Mouse (Mus musculus): ENCODE data around the gene Rbm6. TPM values are rescaled to one million over a fixed set of nuclear protein-coding genes. Genes with fewer than 3 reads are reported as not detected.

Rbm6 gene
- 67.4 and 76.2 TPM in 2 replicates for polyA plus RNA-seq (2015; fragmentation: Nextera tagmentation; extraction: Ambion mirVana)

DNA sequence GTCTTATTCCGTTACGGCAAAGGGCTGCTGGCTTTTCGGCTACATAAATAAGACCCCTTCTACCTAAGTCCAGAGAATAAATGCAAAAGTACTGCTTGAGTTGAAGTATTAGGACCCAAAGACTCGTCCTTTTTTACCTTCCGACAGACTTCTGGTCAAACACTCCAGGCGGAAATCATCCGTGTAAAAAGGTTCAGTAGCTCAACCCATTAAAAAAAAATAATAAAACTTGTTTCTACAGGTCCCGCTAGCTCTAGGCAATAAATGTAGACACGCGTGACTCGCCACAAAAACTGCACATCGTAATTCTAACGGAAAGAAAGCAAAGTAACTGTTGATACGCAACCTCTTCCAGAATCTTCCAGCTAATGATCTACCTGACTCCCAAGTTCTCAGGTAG lies at the start of gene Rbm6:
TSS of gene Rbm6 (minus strand) at position 101 of the 400 bp plus-strand sequence.
- WGBS = 9% methylated on average over 14 of the region's 14 CpGs
- H3K27me3 ChIP-seq (replicated peaks) = no peaks in the 10 kb centered on the region
- peaks cover 7% of the 10 kb centered on the region; the same call in 1 of the 2 replicates for H3K4me1 ChIP-seq
- no peaks in the 10 kb centered on the region for H3K9me3 ChIP-seq
- no peaks in the 10 kb centered on the region for H3K36me3 ChIP-seq
- H3K9ac ChIP-seq = peak within 1 kb of the TSS; percentile 95
- no peak for ATAC-seq (ENCODE audit: insufficient read depth, low FRiP score, low read depth)
- H3K27ac ChIP-seq = peak within 1 kb of the TSS; percentile 98
- peak within 1 kb of the TSS; percentile 98 for H3K4me3 ChIP-seq (replicated peaks)
- H3K4me2 ChIP-seq = peak within 1 kb of the TSS; percentile 73

DNA sequence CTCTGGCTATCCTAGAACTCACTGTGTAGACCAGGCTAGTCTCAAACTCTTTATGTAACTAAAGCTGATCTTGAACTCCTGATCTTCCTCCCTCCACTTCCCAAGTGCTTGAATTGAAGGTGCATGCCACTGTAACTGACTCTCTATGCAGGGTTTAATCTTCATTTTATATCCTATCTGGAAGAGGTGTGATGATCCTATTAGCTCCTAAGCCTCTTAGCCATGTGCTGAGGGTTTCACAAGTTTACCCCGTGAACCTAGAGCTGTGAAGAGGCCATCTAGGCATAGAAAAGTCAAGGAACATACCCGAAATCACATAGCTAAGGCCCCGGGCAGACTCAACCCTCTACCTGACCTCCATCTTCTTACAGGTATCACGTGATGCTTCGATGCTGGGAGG lies 46.4 kb upstream of the Rbm6 start:
- Histone ChIP-seq H3K9me3 (no peaks in the 10 kb centered on the region), H3K36me3 (peaks cover 5% of the 10 kb centered on the region; the same call in 1 of the 2 replicates), H3K27me3 (replicated peaks) (no peaks in the 10 kb centered on the region), H3K4me2 (no peak overlapping the region), H3K27ac (no peak overlapping the region), H3K4me1 (no peaks in the 10 kb centered on the region), H3K4me3 (replicated peaks) (no peak overlapping the region), H3K9ac (no peak overlapping the region)
- no peak for ATAC-seq (ENCODE audit: insufficient read depth, low FRiP score, low read depth)
- WGBS = 80% methylated on average over 5 of the region's 5 CpGs

- Histone ChIP-seq H3K9me3 (no peaks in the 10 kb centered on the region), H3K4me3 (replicated peaks) (no peak overlapping the region), H3K9ac (no peak overlapping the region), H3K36me3 (peaks cover 9% of the 10 kb centered on the region; the same call in 1 of the 2 replicates), H3K4me2 (no peak overlapping the region), H3K4me1 (no peaks in the 10 kb centered on the region), H3K27ac (no peak overlapping the region), H3K27me3 (replicated peaks) (no peaks in the 10 kb centered on the region)
- no peak for ATAC-seq (ENCODE audit: insufficient read depth, low FRiP score, low read depth)
- 78% methylated on average over 6 of the region's 6 CpGs for WGBS
Observed at GRCm38 (mm10) chr9:107918884-107919283, 45.8 kb upstream of the Rbm6 start.

DNA sequence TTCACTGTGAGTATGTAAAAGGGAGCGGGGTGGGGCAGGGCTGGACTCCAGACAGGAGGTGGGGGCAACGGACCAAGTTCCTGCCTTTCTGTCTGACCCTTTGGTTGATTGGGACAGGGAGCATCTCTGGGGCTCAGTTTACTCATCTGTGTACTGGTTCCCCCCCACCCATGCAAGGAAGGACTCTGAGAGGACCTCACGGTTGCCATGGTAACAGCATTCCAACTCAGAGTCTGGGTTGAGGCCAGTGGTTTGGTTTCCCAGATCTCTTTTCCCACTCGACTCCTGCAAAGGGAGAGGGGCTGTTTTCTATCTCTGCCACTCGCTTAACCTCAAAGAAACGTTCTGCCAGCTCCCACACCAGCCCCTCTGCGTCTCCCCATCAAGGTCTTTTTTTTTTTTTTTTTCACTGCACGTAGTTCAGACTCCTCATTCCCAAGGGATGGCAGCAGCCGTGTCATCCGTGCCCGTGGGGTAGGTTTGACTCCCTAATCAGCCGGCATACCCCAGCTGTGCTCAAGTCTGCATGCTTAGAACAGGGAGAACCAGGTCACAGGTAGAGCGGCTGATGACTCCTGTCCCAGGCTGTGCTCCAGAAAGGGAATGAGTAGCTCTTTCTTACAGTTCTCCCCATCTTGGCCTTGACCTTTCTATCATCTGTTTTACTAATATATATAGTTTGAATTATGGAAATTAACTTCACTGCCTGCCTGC lies 45.0 kb upstream of the Rbm6 start:
- no peak overlapping the region for H3K4me2 ChIP-seq
- no peaks in the 10 kb centered on the region for H3K27me3 ChIP-seq (replicated peaks)
- WGBS = 33% methylated on average over 13 of the region's 13 CpGs
- H3K4me1 ChIP-seq = no peaks in the 10 kb centered on the region
- no peaks in the 10 kb centered on the region for H3K9me3 ChIP-seq
- no peak for ATAC-seq (ENCODE audit: insufficient read depth, low FRiP score, low read depth)
- H3K4me3 ChIP-seq (replicated peaks) = no peak overlapping the region
- no peak overlapping the region for H3K9ac ChIP-seq
- H3K36me3 ChIP-seq = peaks cover 9% of the 10 kb centered on the region; the same call in 1 of the 2 replicates
- no peak overlapping the region for H3K27ac ChIP-seq

DNA sequence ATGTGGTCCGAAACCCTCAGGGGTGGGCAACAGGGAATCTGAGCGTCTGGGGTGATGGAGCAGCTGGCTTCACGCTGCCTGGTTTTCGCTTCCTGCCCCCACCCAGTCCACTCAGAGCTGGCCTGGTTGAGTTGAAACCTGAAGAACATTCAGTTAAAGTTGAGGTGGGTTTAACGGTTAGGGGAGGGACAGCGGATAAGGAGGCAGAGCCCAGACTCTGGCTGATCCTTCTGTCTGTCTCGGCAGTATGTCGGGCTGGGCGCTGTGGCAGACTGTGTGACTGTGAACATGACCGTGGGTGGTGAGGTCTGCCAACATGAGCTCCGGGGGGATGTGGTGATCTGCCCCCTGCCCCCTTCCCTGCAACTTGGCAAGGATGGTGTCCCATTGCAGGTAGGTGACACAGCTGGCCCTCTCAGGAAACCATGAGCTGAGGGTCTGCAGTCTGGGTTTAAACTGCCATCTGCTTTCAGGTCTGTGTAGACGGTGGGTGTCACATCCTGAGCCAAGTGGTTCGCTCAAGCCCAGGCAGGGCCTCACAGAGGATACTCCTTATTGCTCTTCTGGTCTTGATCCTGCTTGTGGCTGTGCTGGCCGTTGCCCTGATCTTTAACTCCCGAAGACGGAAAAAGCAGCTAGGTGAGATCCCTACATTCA lies 41.9 kb upstream of the Rbm6 start:
- Histone ChIP-seq H3K27me3 (replicated peaks) (no peaks in the 10 kb centered on the region), H3K9ac (no peak overlapping the region), H3K9me3 (no peaks in the 10 kb centered on the region), H3K4me3 (replicated peaks) (no peak overlapping the region), H3K36me3 (peaks cover 9% of the 10 kb centered on the region; the same call in 1 of the 2 replicates), H3K4me1 (peaks cover under 1% of the 10 kb centered on the region; the same call in 1 of the 2 replicates), H3K4me2 (no peak overlapping the region), H3K27ac (no peak overlapping the region)
- WGBS = 76% methylated on average over 16 of the region's 16 CpGs
- no peak for ATAC-seq (ENCODE audit: insufficient read depth, low FRiP score, low read depth)

DNA sequence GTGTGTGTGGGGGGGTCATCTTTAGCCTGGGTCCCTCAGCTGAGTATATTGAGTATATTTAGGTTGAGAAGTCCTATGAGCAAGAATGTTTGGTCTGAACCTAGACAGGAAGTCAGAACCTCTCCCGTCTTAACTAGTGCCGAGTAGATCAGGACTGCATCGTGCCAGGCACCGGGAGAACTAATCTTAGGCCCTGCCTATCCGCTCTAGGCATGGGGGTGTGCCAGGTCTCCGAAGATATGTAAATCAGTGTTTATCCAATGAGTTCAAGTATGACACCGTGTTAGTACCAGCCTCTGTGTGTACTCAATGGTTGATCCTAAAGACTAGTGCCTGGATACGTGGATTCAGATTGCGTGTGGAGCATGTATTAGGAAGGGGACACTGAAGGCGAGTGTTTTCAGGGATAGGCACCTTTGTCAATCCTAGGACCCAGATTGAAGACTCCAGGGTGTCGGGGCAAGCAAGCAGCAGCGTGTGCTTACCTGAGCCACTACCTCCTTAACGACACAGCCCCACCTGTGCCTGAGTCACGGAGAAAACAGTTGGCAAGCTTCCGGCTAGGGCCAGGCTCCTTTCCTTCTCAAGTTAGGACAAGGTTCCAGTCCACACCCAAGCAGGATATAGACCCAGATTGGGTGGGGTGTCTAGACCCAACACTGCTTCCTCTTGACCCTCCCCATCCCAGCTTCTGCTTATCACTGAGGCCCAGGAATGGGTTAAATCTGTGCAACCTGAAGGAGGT lies 37.2 kb upstream of the Rbm6 start:
- Histone ChIP-seq H3K4me1 (peaks cover 38% of the 10 kb centered on the region), H3K27me3 (replicated peaks) (no peaks in the 10 kb centered on the region), H3K9ac (no peak overlapping the region), H3K36me3 (peaks cover 5% of the 10 kb centered on the region; the same call in 1 of the 2 replicates), H3K4me3 (replicated peaks) (peak overlapping the region; percentile 53; the same call in 1 of the 2 replicates), H3K4me2 (peak overlapping the region; percentile 84), H3K27ac (peak overlapping the region; percentile 88), H3K9me3 (no peaks in the 10 kb centered on the region)
- ATAC-seq (ENCODE audit: insufficient read depth, low FRiP score, low read depth) = peak; percentile 44
- 61% methylated on average over 15 of the region's 15 CpGs for WGBS

GRCm38 (mm10) chr9:107908410-107909158 lies 35.5 kb upstream of the Rbm6 start:
- peak overlapping the region; percentile 88 for H3K27ac ChIP-seq
- WGBS = 23% methylated on average over 18 of the region's 18 CpGs
- H3K4me2 ChIP-seq = peak overlapping the region; percentile 84
- peak overlapping the region; percentile 53 for H3K4me3 ChIP-seq (replicated peaks)
- H3K36me3 ChIP-seq = no peaks in the 10 kb centered on the region
- H3K27me3 ChIP-seq (replicated peaks) = no peaks in the 10 kb centered on the region
- H3K4me1 ChIP-seq = peaks cover 38% of the 10 kb centered on the region
- no peaks in the 10 kb centered on the region for H3K9me3 ChIP-seq
- no peak for ATAC-seq (ENCODE audit: insufficient read depth, low FRiP score, low read depth)
- H3K9ac ChIP-seq = no peak overlapping the region

GRCm38 (mm10) chr9:107907801-107908120 lies 34.7 kb upstream of the Rbm6 start:
- Histone ChIP-seq H3K27ac (peak overlapping the region; percentile 88), H3K4me3 (replicated peaks) (peak overlapping the region; percentile 53), H3K36me3 (no peaks in the 10 kb centered on the region), H3K4me1 (peaks cover 38% of the 10 kb centered on the region), H3K9me3 (no peaks in the 10 kb centered on the region), H3K27me3 (replicated peaks) (no peaks in the 10 kb centered on the region), H3K9ac (no peak overlapping the region), H3K4me2 (peak overlapping the region; percentile 84)
- WGBS = 57% methylated on average over 14 of the region's 14 CpGs
- ATAC-seq (ENCODE audit: insufficient read depth, low FRiP score, low read depth) = no peak

- peak overlapping the region; percentile 84 for H3K4me2 ChIP-seq
- no peaks in the 10 kb centered on the region for H3K36me3 ChIP-seq
- no peaks in the 10 kb centered on the region for H3K9me3 ChIP-seq
- no peaks in the 10 kb centered on the region for H3K27me3 ChIP-seq (replicated peaks)
- H3K27ac ChIP-seq = peak overlapping the region; percentile 88
- WGBS = 41% methylated on average over 31 of the region's 31 CpGs
- peak overlapping the region; percentile 61; the same call in 1 of the 2 replicates for H3K9ac ChIP-seq
- H3K4me3 ChIP-seq (replicated peaks) = peak overlapping the region; percentile 53
- peaks cover 38% of the 10 kb centered on the region for H3K4me1 ChIP-seq
- ATAC-seq (ENCODE audit: insufficient read depth, low FRiP score, low read depth) = no peak
Observed at GRCm38 (mm10) chr9:107906967-107907800, 34.1 kb upstream of the Rbm6 start.

- Histone ChIP-seq H3K9me3 (no peaks in the 10 kb centered on the region), H3K27me3 (replicated peaks) (no peaks in the 10 kb centered on the region), H3K36me3 (0 out of 2 replicates have a peak, but pooled peaks cover 3% of the 10 kb centered on the region), H3K4me3 (replicated peaks) (peak within 1 kb of the TSS; percentile 53), H3K27ac (peak within 1 kb of the TSS; percentile 88), H3K4me2 (peak within 1 kb of the TSS; percentile 84), H3K4me1 (peaks cover 39% of the 10 kb centered on the region), H3K9ac (peak within 1 kb of the TSS; percentile 61; the same call in 1 of the 2 replicates)
- WGBS = 14% methylated on average over 19 of the region's 19 CpGs
- peak; percentile 80 for ATAC-seq (ENCODE audit: insufficient read depth, low FRiP score, low read depth)
Observed at GRCm38 (mm10) chr9:107906252-107906966, 33.4 kb upstream of the Rbm6 start, which contains the start of gene Mst1r. Gene Mst1r, plus strand, starts transcription at chr9:107906873.
